Mouse (Mus musculus): ENCODE measurements around the gene Itpr2. TPM values are rescaled to one million over a fixed set of nuclear protein-coding genes. Genes with fewer than 3 reads are reported as not detected.

Itpr2 gene
- polyA plus RNA-seq, 1 experiment: 10.9 TPM

GRCm38 (mm10) chr6:146497435-146497834 lies 4.6 kb downstream of the Itpr2 start:
- H3K4me3 ChIP-seq (ENCODE audit: insufficient read depth, low read length): no peak overlapping the region
- TF ChIP-seq POLR2A (IDR thresholded peaks at IDR 0.05; ENCODE audit: borderline replicate concordance, low read depth, low read length) (no peak), CTCF (IDR thresholded peaks at IDR 0.05; ENCODE audit: low read depth, low read length) (no peak)
- H3K4me1 ChIP-seq (ENCODE audit: control insufficient read depth, insufficient read depth, low read length): peaks cover 10% of the 10 kb centered on the region
- H3K27ac ChIP-seq (ENCODE audit: insufficient read depth, low read depth, low read length): no peak overlapping the region

DNA sequence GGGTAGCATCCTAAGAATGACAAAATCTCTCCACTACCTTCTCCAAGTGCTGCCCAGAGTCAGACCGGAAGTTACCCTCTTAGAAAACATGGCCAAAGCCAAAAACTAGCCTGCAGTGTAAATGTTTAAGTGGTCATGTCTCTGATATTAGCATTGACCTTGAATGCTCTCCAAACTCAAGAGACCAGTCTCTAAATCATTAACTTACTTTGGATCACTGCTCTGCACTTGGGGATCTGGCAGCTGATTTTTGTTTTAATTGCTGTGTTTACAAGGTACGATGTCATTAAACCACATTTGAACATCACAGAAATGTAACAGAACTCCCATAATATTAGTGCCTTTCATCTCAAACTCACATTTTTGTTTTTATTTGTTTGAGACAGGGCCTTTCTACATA lies 10.3 kb downstream of the Itpr2 start:
- TF ChIP-seq CTCF (IDR thresholded peaks at IDR 0.05; ENCODE audit: low read depth, low read length): no peak
- no peak for TF ChIP-seq POLR2A (IDR thresholded peaks at IDR 0.05; ENCODE audit: borderline replicate concordance, low read depth, low read length)
- Histone ChIP-seq H3K4me1 (ENCODE audit: control insufficient read depth, insufficient read depth, low read length) (no peaks in the 10 kb centered on the region), H3K4me3 (ENCODE audit: insufficient read depth, low read length) (no peak overlapping the region), H3K27ac (ENCODE audit: insufficient read depth, low read depth, low read length) (no peak overlapping the region)

GRCm38 (mm10) chr6:146490416-146490960 lies 11.5 kb downstream of the Itpr2 start:
- H3K4me1 ChIP-seq (ENCODE audit: control insufficient read depth, insufficient read depth, low read length): no peaks in the 10 kb centered on the region
- no peak overlapping the region for H3K4me3 ChIP-seq (ENCODE audit: insufficient read depth, low read length)
- TF ChIP-seq CTCF (IDR thresholded peaks at IDR 0.05; ENCODE audit: low read depth, low read length): no peak
- no peak for TF ChIP-seq POLR2A (IDR thresholded peaks at IDR 0.05; ENCODE audit: borderline replicate concordance, low read depth, low read length)
- H3K27ac ChIP-seq (ENCODE audit: insufficient read depth, low read depth, low read length): no peak overlapping the region

- Histone ChIP-seq H3K27ac (ENCODE audit: insufficient read depth, low read depth, low read length) (no peak overlapping the region), H3K4me1 (ENCODE audit: control insufficient read depth, insufficient read depth, low read length) (no peaks in the 10 kb centered on the region)
- no peak for TF ChIP-seq POLR2A (IDR thresholded peaks at IDR 0.05; ENCODE audit: borderline replicate concordance, low read depth, low read length)
- TF ChIP-seq CTCF (IDR thresholded peaks at IDR 0.05; ENCODE audit: low read depth, low read length): no peak
Measured at GRCm38 (mm10) chr6:146489841-146490240, 12.2 kb downstream of the Itpr2 start.

GRCm38 (mm10) chr6:146488749-146489148 lies 13.3 kb downstream of the Itpr2 start:
- TF ChIP-seq CTCF (IDR thresholded peaks at IDR 0.05; ENCODE audit: low read depth, low read length) (no peak), POLR2A (IDR thresholded peaks at IDR 0.05; ENCODE audit: borderline replicate concordance, low read depth, low read length) (no peak)
- H3K27ac ChIP-seq (ENCODE audit: insufficient read depth, low read depth, low read length): no peak overlapping the region
- no peak overlapping the region for H3K4me3 ChIP-seq (ENCODE audit: insufficient read depth, low read length)
- H3K4me1 ChIP-seq (ENCODE audit: control insufficient read depth, insufficient read depth, low read length): no peaks in the 10 kb centered on the region

More at GRCm38 (mm10) chr6:146489841-146490240, 12.2 kb downstream of the Itpr2 start:
- no peak overlapping the region for H3K4me3 ChIP-seq (ENCODE audit: insufficient read depth, low read length)

DNA sequence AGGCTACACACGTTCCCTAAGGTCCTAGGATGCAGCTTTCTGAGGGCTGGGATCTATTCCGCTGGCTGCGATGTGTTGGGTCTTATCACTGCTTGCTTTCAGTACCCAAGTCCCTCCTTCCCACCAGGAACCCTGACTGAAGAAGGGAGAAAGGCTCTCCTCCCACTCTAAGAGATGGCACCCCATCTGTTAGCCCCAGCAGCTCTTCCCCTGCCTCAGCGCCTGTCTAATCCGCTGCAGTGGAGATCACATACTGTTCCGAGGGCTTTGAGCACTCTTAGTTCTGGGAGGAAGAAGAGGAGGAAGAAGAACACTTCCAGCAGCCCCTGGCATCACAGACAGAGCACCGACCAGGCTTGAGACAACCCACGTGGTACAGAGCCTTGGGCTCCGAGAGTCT lies 14.9 kb downstream of the Itpr2 start:
- no peak for TF ChIP-seq POLR2A (IDR thresholded peaks at IDR 0.05; ENCODE audit: borderline replicate concordance, low read depth, low read length)
- TF ChIP-seq CTCF (IDR thresholded peaks at IDR 0.05; ENCODE audit: low read depth, low read length): no peak
- Histone ChIP-seq H3K4me3 (ENCODE audit: insufficient read depth, low read length) (no peak overlapping the region), H3K4me1 (ENCODE audit: control insufficient read depth, insufficient read depth, low read length) (no peaks in the 10 kb centered on the region), H3K27ac (ENCODE audit: insufficient read depth, low read depth, low read length) (no peak overlapping the region)

DNA sequence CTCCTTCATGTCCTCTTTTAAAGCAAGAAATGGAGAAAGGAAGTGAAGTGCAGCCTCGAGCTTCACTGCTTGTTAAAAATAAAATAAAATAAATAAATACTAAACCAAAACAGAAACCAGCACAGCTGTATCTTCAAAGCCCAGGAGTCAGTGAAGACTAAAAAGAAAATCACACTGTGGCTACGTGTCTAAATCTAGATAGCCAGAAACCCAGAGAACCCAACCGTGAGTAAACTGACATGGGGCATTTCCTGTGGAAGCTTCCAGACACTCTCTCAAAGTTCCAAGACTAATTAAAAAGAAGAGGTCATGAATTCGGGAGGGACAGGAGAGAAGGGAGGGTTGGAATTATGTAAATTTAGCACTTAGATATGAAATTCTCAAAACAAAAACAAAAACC lies 15.9 kb downstream of the Itpr2 start:
- H3K4me3 ChIP-seq (ENCODE audit: insufficient read depth, low read length): no peak overlapping the region
- no peak overlapping the region for H3K27ac ChIP-seq (ENCODE audit: insufficient read depth, low read depth, low read length)
- peaks cover 4% of the 10 kb centered on the region for H3K4me1 ChIP-seq (ENCODE audit: control insufficient read depth, insufficient read depth, low read length)
- TF ChIP-seq CTCF (IDR thresholded peaks at IDR 0.05; ENCODE audit: low read depth, low read length): no peak
- no peak for TF ChIP-seq POLR2A (IDR thresholded peaks at IDR 0.05; ENCODE audit: borderline replicate concordance, low read depth, low read length)

- H3K4me1 ChIP-seq (ENCODE audit: control insufficient read depth, insufficient read depth, low read length): peaks cover 19% of the 10 kb centered on the region
- H3K4me3 ChIP-seq (ENCODE audit: insufficient read depth, low read length): no peak overlapping the region
- TF ChIP-seq POLR2A (IDR thresholded peaks at IDR 0.05; ENCODE audit: borderline replicate concordance, low read depth, low read length): no peak
- TF ChIP-seq CTCF (IDR thresholded peaks at IDR 0.05; ENCODE audit: low read depth, low read length): no peak
- H3K27ac ChIP-seq (ENCODE audit: insufficient read depth, low read depth, low read length): no peak overlapping the region
Measured at GRCm38 (mm10) chr6:146481441-146481840, 20.6 kb downstream of the Itpr2 start.

- no peak overlapping the region for H3K27ac ChIP-seq (ENCODE audit: insufficient read depth, low read depth, low read length)
- H3K4me3 ChIP-seq (ENCODE audit: insufficient read depth, low read length): no peak overlapping the region
- H3K4me1 ChIP-seq (ENCODE audit: control insufficient read depth, insufficient read depth, low read length): peaks cover 19% of the 10 kb centered on the region
- no peak for TF ChIP-seq CTCF (IDR thresholded peaks at IDR 0.05; ENCODE audit: low read depth, low read length)
- TF ChIP-seq POLR2A (IDR thresholded peaks at IDR 0.05; ENCODE audit: borderline replicate concordance, low read depth, low read length): no peak
Measured at GRCm38 (mm10) chr6:146480925-146481324, 21.1 kb downstream of the Itpr2 start.

GRCm38 (mm10) chr6:146478888-146479683 lies 22.9 kb downstream of the Itpr2 start:
- TF ChIP-seq POLR2A (IDR thresholded peaks at IDR 0.05; ENCODE audit: borderline replicate concordance, low read depth, low read length) (no peak), CTCF (IDR thresholded peaks at IDR 0.05; ENCODE audit: low read depth, low read length) (no peak)
- Histone ChIP-seq H3K4me1 (ENCODE audit: control insufficient read depth, insufficient read depth, low read length) (peaks cover 19% of the 10 kb centered on the region), H3K27ac (ENCODE audit: insufficient read depth, low read depth, low read length) (no peak overlapping the region), H3K4me3 (ENCODE audit: insufficient read depth, low read length) (no peak overlapping the region)
